In genomic region chr14:79533350-79533749, GRCm38 (mm10) we compare ENCODE assay signal across 1 mouse cellular context.
TF ChIP-seq lines count a peak whose summit lies in the region.

No protein-coding gene starts in this region.

TF ChIP-seq in CH12.LX, 34 proteins besides CTCF, POLR2A, EP300 and RAD21:
- TF ChIP-seq KAT2A (IDR thresholded peaks at IDR 0.05; ENCODE audit: insufficient replicate concordance, low read length) = no peak
- peak; percentile 78 for TF ChIP-seq TCF12 (IDR thresholded peaks at IDR 0.05; ENCODE audit: low read depth, low read length)
- no peak for TF ChIP-seq NRF1 (IDR thresholded peaks at IDR 0.05; ENCODE audit: low read depth, low read length)
- TF ChIP-seq ZNF384 (IDR thresholded peaks at IDR 0.05; ENCODE audit: low read depth, low read length) = no peak
- peak; percentile 94 for TF ChIP-seq MEF2A (IDR thresholded peaks at IDR 0.05; ENCODE audit: borderline replicate concordance, low read depth, low read length)
- TF ChIP-seq MYC (IDR thresholded peaks at IDR 0.05; ENCODE audit: low read depth, low read length) = peak; percentile 87
- no peak for TF ChIP-seq USF1 (IDR thresholded peaks at IDR 0.05; ENCODE audit: low read depth, low read length)
- peak; percentile 56; the same call in 1 of the 2 replicates for TF ChIP-seq CHD2 (IDR thresholded peaks at IDR 0.05; ENCODE audit: low read length)
- peak; percentile 89 for TF ChIP-seq ETS1 (conservative IDR thresholded peaks at IDR 0.05; ENCODE audit: low read depth, low read length)
- peak; percentile 47; the same call in 1 of the 2 replicates for TF ChIP-seq JUN (IDR thresholded peaks at IDR 0.05; ENCODE audit: insufficient read depth, low read depth, low read length)
- TF ChIP-seq SMC3 (IDR thresholded peaks at IDR 0.05; ENCODE audit: low read depth, low read length) = no peak
- TF ChIP-seq POLR2AphosphoS2 (IDR thresholded peaks at IDR 0.05; ENCODE audit: low read depth, low read length) = no peak
- TF ChIP-seq BHLHE40 (IDR thresholded peaks at IDR 0.05; ENCODE audit: low read depth, low read length) = no peak; the same call in 1 of the 2 replicates
- peak; percentile 29; the same call in 1 of the 2 replicates for TF ChIP-seq ELF1 (IDR thresholded peaks at IDR 0.05; ENCODE audit: low read depth, low read length)
- peak; percentile 85; the same call in 1 of the 2 replicates for TF ChIP-seq SIN3A (IDR thresholded peaks at IDR 0.05; ENCODE audit: low read length)
- TF ChIP-seq MAZ (IDR thresholded peaks at IDR 0.05; ENCODE audit: low read depth, low read length) = peak; percentile 56; the same call in 1 of the 2 replicates
- TF ChIP-seq JUND (conservative IDR thresholded peaks at IDR 0.05; ENCODE audit: low read depth, low read length) = 0 out of 2 replicates have a peak, but pooled peaks have one; percentile 51
- 0 out of 2 replicates have a peak, but pooled peaks have one; percentile 45 for TF ChIP-seq RCOR1 (conservative IDR thresholded peaks at IDR 0.05; ENCODE audit: low read depth, low read length)
- TF ChIP-seq GABPA (IDR thresholded peaks at IDR 0.05; ENCODE audit: insufficient replicate concordance, low read depth, low read length) = no peak
- TF ChIP-seq ZC3H11A (IDR thresholded peaks at IDR 0.05; ENCODE audit: low read depth, low read length) = no peak
- peak; percentile 54 for TF ChIP-seq HCFC1 (IDR thresholded peaks at IDR 0.05; ENCODE audit: low read depth, low read length)
- no peak; the same call in none of the 2 replicates for TF ChIP-seq MXI1 (IDR thresholded peaks at IDR 0.05; ENCODE audit: low read depth, low read length)
- TF ChIP-seq UBTF (IDR thresholded peaks at IDR 0.05; ENCODE audit: low read depth, low read length) = no peak
- peak; percentile 94 for TF ChIP-seq IRF4 (IDR thresholded peaks at IDR 0.05; ENCODE audit: low read depth, low read length)
- TF ChIP-seq TBP (conservative IDR thresholded peaks at IDR 0.05; ENCODE audit: low read depth, low read length) = peak; percentile 78
- no peak for TF ChIP-seq MAFK (IDR thresholded peaks at IDR 0.05; ENCODE audit: insufficient replicate concordance, low read length)
- TF ChIP-seq NELFE (IDR thresholded peaks at IDR 0.05; ENCODE audit: low read depth, low read length) = no peak
- TF ChIP-seq E2F4 (IDR thresholded peaks at IDR 0.05; ENCODE audit: insufficient replicate concordance, low read depth, low read length) = no peak
- TF ChIP-seq USF2 (conservative IDR thresholded peaks at IDR 0.05; ENCODE audit: low read depth, low read length) = no peak
- TF ChIP-seq ZMIZ1 (IDR thresholded peaks at IDR 0.05; ENCODE audit: low read depth, low read length) = peak; percentile 54
- peak; percentile 70 for TF ChIP-seq MAX (IDR thresholded peaks at IDR 0.05; ENCODE audit: low read length)
- peak; percentile 50; the same call in 1 of the 2 replicates for TF ChIP-seq CHD1 (IDR thresholded peaks at IDR 0.05; ENCODE audit: low read depth, low read length)
